Mouse (Mus musculus) ES-Bruce4 (cell line): ENCODE measurements around the gene Ints5.

Experiments used
- CTCF ChIP-seq: IDR thresholded peaks from one replicate; pipeline ENCODE4 v1.8.1; 2011; ENCODE audit warnings: low read depth, low read length
- POLR2A ChIP-seq: IDR thresholded peaks from one replicate; pipeline ENCODE4 v1.8.1; 2011; ENCODE audit warnings: low read length; ENCODE audit not compliant: insufficient read depth

GRCm38 (mm10) chr19:8930117-8930516, 37.3 kb downstream of the Ints5 start:
- TF ChIP-seq CTCF = no peak
- TF ChIP-seq POLR2A = no peak
